Mouse (Mus musculus): ENCODE results near the gene Cep170.

DNA sequence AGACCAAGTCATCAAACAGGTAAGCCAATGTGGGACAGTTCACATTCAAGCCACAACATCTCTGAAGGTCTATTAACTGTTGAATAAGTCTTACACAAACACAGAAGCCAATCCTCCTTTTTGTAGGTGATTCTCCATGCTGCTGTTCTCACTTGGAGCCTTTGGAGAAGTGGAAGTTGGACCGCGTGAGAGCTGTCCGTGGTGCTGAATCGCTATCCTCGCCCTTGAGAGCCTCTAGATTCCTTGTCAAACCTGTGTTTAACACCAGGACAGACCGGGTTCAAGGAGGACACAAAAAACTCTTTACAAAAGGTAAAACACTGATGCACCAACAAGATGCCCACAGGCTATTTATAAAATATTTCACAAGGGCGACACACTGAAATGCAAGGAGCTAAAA, 116.8 kb downstream of the Cep170 start:
- TF ChIP-seq POLR2A (IDR thresholded peaks at IDR 0.05; ENCODE audit: borderline replicate concordance, extremely low read depth, low read depth, low read length), result no peak
- no peak for TF ChIP-seq CTCF (IDR thresholded peaks at IDR 0.05; ENCODE audit: insufficient read depth, low read length)
